Mouse (Mus musculus): ENCODE data around the gene Gsk3b. TPM values are rescaled to one million over a fixed set of nuclear protein-coding genes. Genes with fewer than 3 reads are reported as not detected.
"Not testable (repeated sequence)": the region's sequence is repeated elsewhere in the genome, so short reads cannot be mapped to it uniquely, and the experiment has no call there.

Gene Gsk3b
- total RNA-seq, 2 experiments from 2014 or later: 52.3 to 55.6 TPM

DNA sequence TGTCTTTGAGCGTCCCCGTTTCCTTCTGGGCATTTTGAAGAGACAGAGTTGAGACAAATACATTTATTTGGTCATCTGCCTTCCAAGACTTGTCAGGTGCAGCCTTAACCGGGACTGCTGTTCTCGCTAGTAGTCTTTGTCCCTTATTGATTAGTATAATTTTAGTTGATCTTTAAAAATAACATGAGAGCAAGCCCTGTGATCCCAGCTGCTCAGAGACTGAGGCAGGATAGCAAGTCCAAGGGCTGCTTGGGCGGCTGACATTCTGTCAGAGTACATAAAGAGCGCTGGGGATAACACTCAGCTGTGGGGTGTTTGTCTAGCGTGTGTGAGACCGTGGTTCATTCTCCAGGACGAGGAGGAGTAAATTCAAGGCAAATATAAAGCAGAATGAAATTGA lies 8.7 kb downstream of the Gsk3b start:
- intact Hi-C loops (cut with DNase I): no loop called here
- DNase-seq: no peak

DNA sequence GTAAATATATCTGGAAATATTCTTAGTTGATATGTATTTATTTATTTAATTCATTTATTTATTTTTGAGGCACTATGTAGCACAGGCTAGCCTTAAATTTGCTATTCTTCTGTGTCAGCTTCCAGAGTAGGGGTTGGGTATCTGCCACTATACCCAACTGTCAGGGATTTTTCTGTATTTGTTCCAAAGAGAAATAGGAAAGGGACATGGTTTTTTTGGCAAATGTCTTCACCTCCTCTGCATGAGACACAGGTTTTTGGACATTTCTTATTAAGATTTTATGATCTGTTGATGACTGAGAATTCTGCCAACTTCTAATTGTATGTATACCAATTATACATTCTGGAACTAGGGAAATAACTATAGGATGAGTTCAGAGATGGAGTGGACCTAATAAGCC lies 10.5 kb downstream of the Gsk3b start:
- intact Hi-C loops (cut with DNase I): no loop called here

DNA sequence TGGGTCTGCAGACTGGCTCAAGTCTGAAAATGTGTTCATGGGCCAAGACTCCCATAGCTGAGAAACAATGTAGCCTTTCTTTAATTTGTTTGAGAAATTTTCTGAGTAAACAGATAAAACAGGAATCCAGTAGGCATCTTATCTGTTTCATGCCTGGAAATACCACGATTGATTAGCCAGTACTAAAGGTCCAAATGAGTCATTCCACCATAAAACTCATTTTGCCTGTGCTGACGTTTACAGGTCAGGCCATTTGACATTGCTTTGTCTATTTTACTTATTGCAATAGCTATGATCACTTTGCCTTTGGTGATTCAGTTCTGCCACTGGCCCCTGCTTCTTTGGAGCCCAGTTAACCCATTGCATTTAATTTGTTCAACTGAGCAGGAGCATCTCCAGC lies 11.8 kb downstream of the Gsk3b start:
- intact Hi-C loops (cut with DNase I): no loop called here
- no peak for DNase-seq

More for the DNA sequence above, 10.5 kb downstream of the Gsk3b start:
- no peak for DNase-seq

GRCm38 (mm10) chr16:38105453-38105852 lies 16.7 kb downstream of the Gsk3b start:
- intact Hi-C loops (cut with DNase I): no loop called here
- DNase-seq: no peak

DNA sequence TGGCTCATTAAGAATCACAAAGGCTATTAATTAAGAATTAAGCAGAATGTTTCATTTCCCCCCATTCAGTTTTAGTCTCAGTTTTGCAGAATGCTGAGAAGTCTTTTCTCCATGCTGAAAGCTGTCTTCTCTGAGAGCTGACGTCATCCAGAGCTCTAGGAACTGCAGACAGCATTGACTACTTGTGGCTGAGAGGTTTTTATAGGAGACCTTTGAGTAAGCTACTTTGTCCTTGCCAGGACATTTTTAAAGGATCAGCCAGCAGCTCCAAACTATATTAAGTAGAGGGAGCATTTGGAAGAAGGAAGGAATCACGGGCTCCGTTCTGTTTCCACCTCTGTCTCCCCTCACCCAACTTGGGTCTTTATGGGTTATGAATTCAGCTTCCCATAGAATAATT lies 17.7 kb downstream of the Gsk3b start:
- DNase-seq: no peak
- intact Hi-C loops (cut with DNase I): no loop called here

DNA sequence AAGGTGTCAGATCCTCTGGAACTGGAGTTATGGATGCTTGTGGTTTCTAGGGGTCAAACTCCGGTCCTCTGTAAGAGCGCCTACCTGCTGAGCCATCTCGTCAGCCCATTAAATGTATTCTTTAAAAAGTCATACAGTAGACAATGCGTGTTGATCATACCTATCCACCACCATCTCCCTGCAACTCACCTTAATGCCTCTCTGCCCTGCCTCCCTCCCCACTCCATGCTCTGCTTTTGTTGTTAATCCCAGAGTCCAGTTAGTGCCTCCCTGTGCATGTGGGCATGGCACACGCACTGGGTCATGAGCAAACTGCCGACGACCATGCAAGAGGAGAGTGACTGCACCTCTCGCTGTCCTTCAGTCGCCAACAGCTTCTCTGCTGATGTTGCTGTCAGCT lies 21.2 kb downstream of the Gsk3b start:
- DNase-seq: no peak
- intact Hi-C loops (cut with DNase I): no loop called here

DNA sequence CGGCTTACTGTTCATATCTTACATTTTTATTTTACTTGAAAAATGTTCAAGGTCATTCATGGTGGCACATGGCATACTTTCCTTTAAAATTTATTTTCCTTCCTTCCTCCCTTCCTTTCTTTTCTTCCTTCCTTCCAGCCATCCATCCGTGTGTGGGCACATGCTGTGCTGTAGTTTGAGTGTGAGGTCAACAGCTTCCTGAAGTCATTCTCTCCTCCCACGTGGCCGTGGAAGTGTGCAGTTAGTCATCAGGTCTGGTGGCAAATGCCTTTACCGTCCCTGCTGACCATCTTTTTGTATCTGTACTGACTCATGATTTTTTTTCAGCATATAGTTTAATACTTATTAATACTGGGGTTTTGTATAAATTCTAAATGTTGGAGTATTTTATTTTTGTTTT lies 21.8 kb downstream of the Gsk3b start:
- DNase-seq: no peak
- intact Hi-C loops (cut with DNase I): no loop called here

DNA sequence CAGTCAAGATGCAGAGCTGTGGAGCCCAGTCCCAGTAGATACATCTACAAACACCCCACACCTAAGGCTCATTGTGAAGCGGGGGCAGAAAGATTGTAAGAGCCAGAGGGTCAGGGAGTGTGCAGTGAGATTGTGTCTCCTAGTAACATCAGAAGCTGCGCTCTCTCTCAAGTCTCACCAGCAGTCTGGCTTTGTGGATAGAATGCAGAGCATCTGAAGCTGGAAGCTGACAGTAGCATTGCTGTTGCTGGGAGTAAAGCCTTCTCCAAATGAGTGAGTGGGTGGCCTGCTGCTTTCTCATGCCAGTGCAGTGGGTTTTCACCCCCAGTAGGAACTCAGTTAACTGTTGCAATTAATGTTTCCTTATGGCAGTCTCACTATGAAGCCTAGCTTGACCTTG lies 25.3 kb downstream of the Gsk3b start:
- no peak for DNase-seq
- intact Hi-C loops (cut with DNase I): no loop called here

DNA sequence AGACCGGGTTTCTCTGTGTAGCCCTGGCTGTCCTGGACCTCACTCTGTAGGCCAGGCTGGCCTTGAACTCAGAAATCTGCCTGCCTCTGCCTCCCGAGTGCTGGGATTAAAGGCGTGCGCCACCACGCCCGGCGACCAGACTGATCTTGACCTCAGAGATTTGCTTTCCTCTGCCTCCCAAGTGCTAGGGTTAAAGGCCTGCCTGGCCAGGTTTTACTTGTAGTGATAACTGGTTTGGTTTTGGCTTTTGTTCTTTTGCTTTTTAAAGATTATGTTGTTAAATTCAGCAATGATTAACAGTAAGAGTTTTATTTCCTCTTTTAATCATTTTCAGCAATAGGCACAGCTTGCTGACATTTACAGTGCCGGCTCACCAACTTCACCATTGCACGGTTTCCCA lies 29.1 kb downstream of the Gsk3b start:
- DNase-seq; intact Hi-C loops (cut with DNase I): not testable (repeated sequence)

DNA sequence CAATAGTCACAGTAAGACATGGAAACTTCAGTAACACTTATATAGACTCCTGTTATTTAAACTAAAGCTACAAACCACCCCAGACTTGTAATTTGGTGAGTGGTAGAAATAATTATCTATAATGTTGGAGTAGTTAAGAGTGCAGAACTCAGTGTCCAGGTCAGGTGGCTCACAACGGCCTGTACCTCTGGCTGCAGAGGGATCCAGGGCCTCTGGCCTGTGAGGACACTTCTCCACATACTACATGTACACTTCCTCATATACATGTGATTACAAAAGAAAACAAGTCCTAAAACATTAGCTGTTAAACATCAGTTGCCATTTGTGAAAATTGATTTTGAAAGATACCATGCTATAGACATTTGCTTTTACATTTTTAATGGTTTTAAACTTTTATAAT lies 29.9 kb downstream of the Gsk3b start:
- DNase-seq: no peak
- intact Hi-C loops (cut with DNase I): no loop called here

DNA sequence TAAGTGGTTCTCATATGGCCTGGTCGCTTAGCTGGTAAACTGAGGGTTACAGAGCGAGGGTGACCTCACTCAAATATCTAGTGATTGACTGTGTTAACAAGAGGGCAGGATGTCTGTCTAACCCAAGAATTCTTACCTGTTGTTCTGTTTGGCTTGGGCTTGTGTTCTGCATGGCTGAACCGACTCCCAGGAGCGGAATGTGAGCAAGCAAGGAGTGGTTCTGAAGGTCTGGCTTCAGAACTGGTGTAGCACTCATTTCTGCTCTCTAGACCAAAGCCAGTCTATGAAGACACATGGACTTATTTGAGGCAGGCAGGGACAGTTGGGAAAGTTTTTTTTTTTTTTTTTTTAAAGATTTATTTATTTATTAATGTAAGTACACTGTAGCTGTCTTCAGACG lies 30.5 kb downstream of the Gsk3b start:
- no peak for DNase-seq
- intact Hi-C loops (cut with DNase I): no loop called here

GRCm38 (mm10) chr16:38129171-38129570 lies 40.4 kb downstream of the Gsk3b start:
- intact Hi-C loops (cut with DNase I): no loop called here
- DNase-seq: no peak

GRCm38 (mm10) chr16:38131041-38131440 lies 42.2 kb downstream of the Gsk3b start:
- intact Hi-C loops (cut with DNase I): no loop called here
- DNase-seq: no peak

GRCm38 (mm10) chr16:38131756-38132155 lies 43.0 kb downstream of the Gsk3b start:
- DNase-seq: peak; percentile 45 to 50
- intact Hi-C loops (cut with DNase I): loop anchor here (2.0 kb wide), 1 partner anchor 41 kb away; no protein-coding TSS in a partner anchor

GRCm38 (mm10) chr16:38132210-38132609 lies 43.4 kb downstream of the Gsk3b start:
- no peak for DNase-seq
- intact Hi-C loops (cut with DNase I): loop anchor here (2.0 kb wide), 1 partner anchor 41 kb away; no protein-coding TSS in a partner anchor

DNA sequence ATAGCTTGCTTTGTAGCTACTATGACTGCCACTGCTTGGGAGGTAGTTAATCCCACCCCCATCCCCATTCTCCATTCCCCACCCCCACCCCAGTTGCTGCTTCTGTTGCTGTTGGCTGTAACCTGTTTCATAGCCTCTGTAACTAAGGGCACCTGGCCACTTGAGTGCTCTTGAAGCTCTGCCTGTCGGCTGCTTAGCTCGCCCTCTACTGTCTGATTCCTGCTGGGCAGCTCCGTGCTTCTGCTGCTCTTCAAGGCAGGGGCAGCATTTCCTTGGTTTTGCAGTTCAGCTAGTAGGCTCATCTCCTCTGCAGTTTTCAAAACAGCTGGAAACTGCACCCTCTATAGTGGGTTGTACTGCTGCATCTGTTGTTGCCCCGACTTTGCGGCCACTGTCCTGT lies 48.5 kb downstream of the Gsk3b start:
- intact Hi-C loops (cut with DNase I): loop anchor here (5.0 kb wide), 1 partner anchor 145 kb away; no protein-coding TSS in a partner anchor
- peak in 1 of 2 experiments; percentile 33 for DNase-seq

GRCm38 (mm10) chr16:38144898-38145297 lies 56.1 kb downstream of the Gsk3b start:
- intact Hi-C loops (cut with DNase I): no loop called here
- DNase-seq: no peak

- DNase-seq: no peak
- intact Hi-C loops (cut with DNase I): no loop called here
Measured at GRCm38 (mm10) chr16:38150555-38150954, 61.8 kb downstream of the Gsk3b start.

- DNase-seq: no peak
- intact Hi-C loops (cut with DNase I): no loop called here
Measured at GRCm38 (mm10) chr16:38157854-38158622, 69.2 kb downstream of the Gsk3b start.

DNA sequence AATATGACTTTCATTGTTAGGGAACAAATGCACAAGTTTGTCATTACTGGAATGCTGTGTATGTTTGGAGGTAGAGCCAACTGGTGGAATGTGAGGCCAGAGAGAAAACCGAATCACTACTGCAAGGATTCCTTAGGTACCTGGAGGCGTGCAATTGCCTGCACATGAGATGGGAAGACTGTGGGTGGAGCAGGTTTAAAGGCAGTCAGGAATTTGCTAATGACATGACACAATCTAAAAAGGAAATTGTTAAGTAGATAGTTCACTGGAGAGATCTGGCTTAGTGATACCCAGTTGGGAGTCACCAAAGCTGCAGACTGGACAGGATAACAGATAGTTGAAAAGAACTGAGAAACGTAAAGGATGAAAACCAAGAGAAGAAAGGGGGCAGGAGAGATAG lies 73.2 kb downstream of the Gsk3b start:
- DNase-seq: no peak
- intact Hi-C loops (cut with DNase I): no loop called here

DNA sequence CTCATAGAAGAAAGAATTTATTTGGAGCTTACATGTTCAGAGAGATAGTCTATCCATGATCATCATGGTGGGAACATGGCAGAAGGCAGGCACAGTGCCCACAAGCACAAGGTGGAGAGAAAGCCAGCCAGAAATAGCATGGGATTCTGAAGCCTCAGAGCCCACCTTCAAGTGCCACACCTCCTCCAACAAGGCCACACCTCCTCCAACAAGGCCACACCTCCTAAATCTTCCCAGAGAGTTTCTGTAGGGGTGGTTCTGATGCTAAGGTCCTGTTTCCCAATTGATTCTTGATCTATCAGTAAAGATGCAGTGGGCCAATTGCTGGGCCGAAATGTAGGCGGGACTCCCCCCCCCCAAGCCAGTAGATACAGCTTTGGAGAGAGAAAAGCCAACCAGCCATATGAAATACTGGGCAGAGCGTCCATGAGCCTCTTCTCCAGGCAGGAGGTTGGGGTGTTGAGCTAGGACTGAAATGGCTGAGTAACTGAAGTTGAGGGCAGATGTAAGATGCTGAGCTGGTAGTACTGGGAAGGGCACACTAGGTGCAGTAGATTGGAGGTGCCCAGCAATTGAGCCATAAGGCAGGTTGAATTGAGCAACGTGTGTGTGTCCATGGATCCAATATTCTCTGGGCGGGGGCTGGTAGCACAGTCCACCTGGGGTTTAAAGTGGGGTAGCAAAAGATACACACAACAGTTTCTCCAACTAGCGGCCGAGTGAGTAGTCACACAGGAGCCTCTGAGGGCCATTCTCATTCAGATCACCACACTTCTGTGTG lies 76.2 kb downstream of the Gsk3b start:
- DNase-seq: no peak
- intact Hi-C loops (cut with DNase I): no loop called here

- intact Hi-C loops (cut with DNase I): no loop called here
- DNase-seq: no peak
Measured at GRCm38 (mm10) chr16:38168971-38169370, 80.2 kb downstream of the Gsk3b start.
